Mouse (Mus musculus) lung, adult 10 weeks (tissue): ENCODE data around the gene Olfr119. TPM values are rescaled to one million over a fixed set of nuclear protein-coding genes. Genes with fewer than 3 reads are reported as not detected.

ENCODE experiments used
- polyA plus RNA-seq: library from polyadenylated mRNA; stranded (reverse); fragments of 350-450 nt; fragmentation: Illumina TruSeq; extraction: RNeasy Lipid Tissue Mini Kit (QIAGEN cat#74804); gene quantifications from one replicate; pipeline ENCODE4 v1.2.3, GENCODE M21; 2014; ENCODE audit warnings: low read depth, low replicate concordance; ENCODE audit not compliant: insufficient read depth

The Olfr119 gene
- not detected for polyA plus RNA-seq

DNA sequence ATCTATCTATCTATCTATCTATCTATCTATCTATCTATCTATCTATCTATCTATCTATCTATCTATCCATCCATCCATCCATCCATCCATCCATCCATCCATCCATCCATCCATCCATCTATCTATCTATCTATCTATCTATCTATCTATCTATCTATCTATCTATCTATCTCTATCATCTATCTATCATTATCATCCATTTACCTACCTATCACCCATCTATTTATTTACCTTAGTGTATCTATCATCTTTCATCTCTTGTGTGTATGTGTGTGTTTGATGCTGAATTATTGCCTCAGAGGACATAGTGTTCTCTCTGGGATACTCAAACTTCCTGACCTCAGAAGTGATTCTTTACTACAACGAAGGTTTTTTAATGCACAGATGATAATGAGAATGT is at the start of gene Olfr119:
Olfr119 (plus strand) TSS at position 301 of the 400 bp plus-strand sequence.

DNA sequence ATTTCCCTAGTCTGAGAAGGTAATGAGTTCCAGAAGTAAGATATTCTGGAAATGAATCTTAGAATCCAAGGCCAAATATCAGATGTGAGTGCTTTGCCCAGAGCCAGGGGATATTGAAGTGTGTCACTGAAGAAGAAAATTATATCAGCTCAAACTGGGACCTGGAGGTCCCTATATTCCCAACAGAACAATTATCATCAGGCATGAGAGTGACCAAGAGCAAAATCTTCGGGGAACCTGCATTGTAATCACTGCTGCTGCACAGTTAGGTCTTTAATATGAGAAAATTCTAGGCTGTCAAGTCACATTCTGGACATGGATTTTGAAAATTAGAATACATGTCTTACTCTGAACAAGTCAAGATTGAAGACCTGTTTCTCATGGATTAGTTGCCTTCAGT is 32.7 kb upstream of the Olfr119 start, which contains the start of gene Olfr117:
Olfr117 (minus strand) TSS at position 101 of the 400 bp plus-strand sequence.

DNA sequence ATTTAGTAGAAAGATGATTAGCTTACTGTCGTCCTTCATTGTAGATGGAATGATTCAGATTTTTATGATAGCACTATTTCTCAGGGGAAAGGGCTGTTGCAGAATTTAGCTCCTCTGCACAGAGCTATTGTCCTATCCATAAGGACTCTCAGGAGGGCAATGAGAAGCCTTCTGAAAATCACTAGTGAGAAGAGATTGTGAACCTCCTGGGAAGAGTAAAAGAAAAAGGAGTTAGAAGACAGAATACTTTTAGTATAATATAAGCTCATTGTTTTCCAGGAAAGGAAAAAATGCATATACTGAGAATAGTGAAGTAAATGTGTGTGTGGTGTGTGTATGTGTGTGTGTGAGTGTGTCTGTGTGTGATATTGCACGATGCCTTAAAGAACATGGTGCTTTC is 29.7 kb upstream of the Olfr119 start, which contains the start of gene Olfr118:
Olfr118 (plus strand) TSS at position 301 of the 400 bp plus-strand sequence.

DNA sequence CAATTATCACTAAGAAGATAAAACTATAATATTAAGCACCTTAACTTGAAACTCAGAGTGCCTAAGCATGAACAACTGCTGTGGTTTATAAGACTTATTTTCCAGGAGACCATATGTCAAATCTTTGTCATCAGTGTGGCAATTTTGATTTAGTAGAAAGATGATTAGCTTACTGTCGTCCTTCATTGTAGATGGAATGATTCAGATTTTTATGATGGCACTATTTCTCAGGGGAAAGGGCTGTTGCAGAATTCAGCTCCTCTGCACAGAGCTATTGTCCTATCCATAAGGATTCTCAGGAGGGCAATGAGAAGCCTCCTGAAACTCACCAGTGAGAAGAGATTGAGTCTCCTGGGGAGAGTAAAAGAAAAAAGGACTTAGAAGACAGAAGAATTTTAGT is 25.1 kb downstream of the Olfr119 start, which contains the start of gene Olfr120:
Olfr120 (plus strand) TSS at position 301 of the 400 bp plus-strand sequence.

Other genes with a start within 250 kb of the Olfr119 start
- gene Olfr109, start 237.6 kb upstream of the Olfr119 start, polyA plus RNA-seq, result not detected
- 0.43 TPM for gene H2-M2, start 213.0 kb upstream of the Olfr119 start, polyA plus RNA-seq
- gene Olfr110, start 204.1 kb upstream of the Olfr119 start, polyA plus RNA-seq, result not detected
- not detected for gene Olfr111, start 188.5 kb upstream of the Olfr119 start, polyA plus RNA-seq
- gene Olfr112, start 127.1 kb upstream of the Olfr119 start, polyA plus RNA-seq, result not detected
- gene Olfr113, start 118.9 kb upstream of the Olfr119 start, polyA plus RNA-seq, result not detected
- not detected for gene Olfr114, start 103.8 kb upstream of the Olfr119 start, polyA plus RNA-seq
- not detected for gene Olfr115, start 69.5 kb upstream of the Olfr119 start, polyA plus RNA-seq
- gene Olfr116, start 69.4 kb upstream of the Olfr119 start, polyA plus RNA-seq, result not detected
- gene Olfr117, start 32.8 kb upstream of the Olfr119 start, polyA plus RNA-seq, result not detected
- not detected for gene Olfr118, start 29.6 kb upstream of the Olfr119 start, polyA plus RNA-seq
- not detected for gene Olfr120, start 25.2 kb downstream of the Olfr119 start, polyA plus RNA-seq
- not detected for gene Olfr121, start 52.3 kb downstream of the Olfr119 start, polyA plus RNA-seq
- not detected for gene Olfr122, start 72.0 kb downstream of the Olfr119 start, polyA plus RNA-seq
- not detected for gene Olfr123, start 97.0 kb downstream of the Olfr119 start, polyA plus RNA-seq
- gene Olfr124, start 103.3 kb downstream of the Olfr119 start, polyA plus RNA-seq, result not detected
- gene Olfr125, start 136.4 kb downstream of the Olfr119 start, polyA plus RNA-seq, result not detected
- gene Olfr126, start 150.9 kb downstream of the Olfr119 start, polyA plus RNA-seq, result not detected
- gene Olfr127, start 203.9 kb downstream of the Olfr119 start, polyA plus RNA-seq, result not detected
- not detected for gene Olfr128, start 224.0 kb downstream of the Olfr119 start, polyA plus RNA-seq